Comparison of ENCODE assay signal across 19 mouse cellular contexts in genomic region chr13:104432734-104433133, GRCm38 (mm10).
"Had no signal": no experiment of that assay in that cellular context is flagged by ENCODE, and none has a peak within 500 bp of the region (broad histone marks: within the 10 kb centered on the region; RNA-seq: fewer than 3 reads in every experiment).

No protein-coding gene starts in this region.

- ATAC-seq: hindbrain, embryonic 16.5 days; inflammation-experienced regulatory T-cells, adult 6 months; intestine, embryonic 15.5 days; intestine, postnatal 0 days; liver, embryonic 12.5 days had no signal

- DNase-seq: gastrocnemius, adult 2 months; gastrocnemius, postnatal 10 days; gastrocnemius, postnatal 25 days; heart, adult 11 months; heart, adult 2 months; heart, postnatal 14 days; heart, postnatal 36 days; kidney, adult 18-20 months; kidney, adult 8-10 months; kidney, postnatal 10 days; kidney, postnatal 36 days; layer of hippocampus, adult 9-11 months; layer of hippocampus, postnatal 36 days; left cerebral cortex, postnatal 4 days had no signal
